Mouse (Mus musculus) ovary, postnatal 10 days (tissue): ENCODE data around the gene Gfm2.
"Not testable (repeated sequence)": the region's sequence is repeated elsewhere in the genome, so short reads cannot be mapped to it uniquely, and the experiment has no call there.

Experiments
- DNase-seq: peaks from one replicate; pipeline ENCODE4 v3.0.0; 2022; ENCODE audit warnings: low spot score

The Gfm2 gene

DNA sequence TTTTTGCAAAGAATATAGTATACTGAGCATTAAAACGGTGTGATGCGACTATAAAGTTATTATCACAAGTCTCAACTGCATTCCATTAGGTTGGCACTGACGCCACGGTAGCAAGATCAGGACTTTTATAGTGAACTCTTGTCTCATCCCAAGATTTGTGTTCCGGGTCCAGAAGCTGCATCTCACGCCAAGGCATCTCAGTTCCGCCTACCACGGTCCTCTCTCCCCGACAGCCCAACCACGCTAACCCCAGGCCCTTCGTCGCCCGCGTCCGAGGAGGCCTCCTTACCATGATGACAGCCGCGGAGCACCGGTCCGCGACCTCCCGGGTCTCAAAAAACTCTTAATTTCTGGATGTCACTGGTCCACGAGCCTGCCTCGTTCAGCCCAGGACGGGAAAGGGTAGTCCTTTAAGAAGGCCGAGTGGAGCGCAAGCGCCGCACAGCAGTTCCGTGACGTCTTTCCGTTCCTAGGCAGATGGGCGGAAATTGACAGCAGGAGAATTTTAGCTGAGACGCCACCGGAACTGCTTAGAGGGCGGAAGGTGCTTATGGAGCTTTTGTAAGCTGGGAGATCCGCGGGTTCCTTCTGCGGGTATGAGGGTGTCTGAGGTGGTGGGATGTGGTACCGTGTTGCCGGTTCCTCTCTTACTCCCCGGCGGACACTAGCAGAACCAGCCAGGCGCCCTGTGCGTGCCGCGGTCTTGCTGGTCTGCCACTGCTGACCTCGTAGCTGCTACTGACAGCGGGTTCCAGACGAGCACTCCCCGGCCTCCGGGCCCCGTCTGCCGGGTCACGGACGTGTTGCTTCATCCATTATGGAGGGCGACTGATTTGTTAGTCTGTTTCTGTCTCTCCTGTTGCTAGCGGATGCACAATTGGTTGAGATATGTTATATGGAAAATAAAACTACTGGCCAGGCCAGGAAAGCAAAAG, at the start of gene Gfm2, which contains the start of gene Nsa2:
Gene Gfm2, plus strand, starts transcription at position 472 of the 935 bp plus-strand sequence.
Gene Nsa2, minus strand, starts transcription at position 472 of the 935 bp plus-strand sequence.
- peak; percentile 72 for DNase-seq

DNA sequence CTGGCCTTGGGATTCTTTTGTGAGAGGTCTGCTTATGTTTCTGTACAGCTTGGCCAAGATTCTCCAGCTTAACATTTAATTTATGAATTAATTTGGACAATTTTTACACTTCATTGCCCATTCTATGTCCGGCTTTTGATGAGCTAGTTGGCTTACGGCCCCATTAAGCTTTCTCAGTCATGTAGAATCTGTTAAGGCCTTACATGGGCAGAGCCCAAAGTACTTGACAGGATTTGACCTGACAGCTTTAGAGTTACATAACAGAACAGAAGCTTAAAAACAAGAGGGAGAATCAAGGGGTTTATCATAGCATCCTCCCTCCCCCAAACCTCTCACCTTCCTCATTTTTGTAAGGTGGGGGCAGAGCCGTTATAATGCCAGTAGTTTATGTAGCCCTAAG, 49.6 kb upstream of the Gfm2 start:
- no peak for DNase-seq

DNA sequence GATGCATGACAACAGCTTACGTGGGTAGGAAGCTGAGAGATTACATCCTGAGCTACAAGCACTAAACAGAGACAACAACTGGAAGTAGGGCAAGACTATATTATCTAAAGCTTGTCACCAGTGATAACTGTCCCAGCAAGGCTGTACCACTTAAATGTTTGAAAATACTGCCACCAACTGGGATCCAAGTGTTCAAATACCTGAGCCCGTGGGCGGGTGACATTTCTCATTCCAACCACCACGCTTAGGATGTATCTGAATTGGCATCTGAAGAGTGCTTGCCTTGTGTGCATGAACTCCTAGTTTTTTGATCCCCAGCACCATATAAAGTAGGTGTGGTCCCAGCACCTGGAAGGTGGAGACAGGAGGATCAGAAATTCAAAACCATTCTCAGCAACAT, 42.0 kb upstream of the Gfm2 start:
- DNase-seq, result no peak

DNA sequence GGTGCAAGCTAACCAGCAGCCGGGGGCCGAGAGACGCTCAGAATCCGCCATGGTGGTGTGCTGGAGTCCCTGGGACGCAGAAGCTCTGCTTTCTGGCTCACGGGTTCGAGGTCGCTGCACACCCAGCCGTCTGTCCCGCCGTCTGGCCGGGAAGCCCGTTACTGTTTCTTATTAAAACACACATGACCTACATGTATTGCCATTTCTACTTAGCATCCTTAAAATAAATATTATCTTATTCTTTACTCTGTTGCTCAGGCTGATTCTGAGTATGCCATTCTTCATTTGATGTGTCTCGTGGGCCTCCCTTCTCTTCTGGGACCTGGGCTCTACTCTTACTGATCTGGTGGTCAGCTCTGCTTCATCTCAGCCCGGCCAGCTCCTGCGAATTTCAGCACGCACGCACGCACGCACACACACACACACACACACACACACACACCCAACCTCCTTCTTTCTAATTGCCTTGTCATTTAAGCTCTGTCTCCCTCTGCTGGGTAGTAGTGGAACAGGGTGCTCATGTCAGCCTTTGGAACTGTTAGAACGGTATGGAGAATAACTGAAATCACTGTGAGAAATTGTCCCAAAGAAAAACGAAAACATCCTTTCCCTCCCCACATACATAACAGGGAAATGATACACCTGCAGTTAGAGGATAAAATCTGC, 38.4 kb upstream of the Gfm2 start, which contains the start of gene Gm6169:
Gene Gm6169, minus strand, starts transcription at position 51 of the 666 bp plus-strand sequence.
- no peak for DNase-seq

DNA sequence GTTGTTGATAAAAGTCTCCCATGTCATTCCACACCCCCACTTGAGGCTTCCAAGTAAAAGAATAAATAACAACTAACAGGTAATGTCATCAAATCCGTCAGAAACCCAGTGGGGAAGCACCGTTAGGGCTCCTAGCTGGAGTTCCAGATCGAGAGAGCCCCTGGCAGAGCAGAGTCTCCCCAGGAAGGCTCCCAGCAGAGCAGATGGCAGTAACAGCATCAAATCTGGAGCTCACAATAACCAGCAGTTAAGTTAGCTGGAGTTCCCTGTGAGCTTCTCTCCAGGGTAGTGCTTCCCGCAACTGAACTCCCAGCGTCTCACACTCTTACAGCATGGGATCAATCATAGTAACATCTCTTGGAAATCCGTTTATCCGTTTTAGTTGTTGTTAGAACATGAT, 32.7 kb upstream of the Gfm2 start:
- no peak for DNase-seq

DNA sequence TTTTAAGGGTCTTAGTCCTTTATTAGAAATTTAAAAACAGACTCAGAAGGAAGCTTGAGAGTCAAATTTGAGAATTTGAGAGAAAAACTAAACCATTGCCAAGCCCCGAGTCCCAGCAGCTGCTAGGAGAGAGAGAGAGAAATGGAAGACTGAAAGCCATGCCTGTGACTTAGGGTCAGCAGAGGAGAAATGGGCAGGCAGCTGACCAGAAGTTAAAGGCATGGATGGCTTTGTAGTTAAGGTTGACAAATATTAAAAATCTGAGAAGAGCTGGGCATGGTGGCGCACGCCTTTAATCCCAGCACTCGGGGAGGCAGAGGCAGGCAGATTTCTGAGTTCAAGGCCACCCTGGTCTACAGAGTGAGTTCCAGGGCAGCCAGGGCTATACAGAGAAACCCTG, 30.0 kb upstream of the Gfm2 start:
- not testable (repeated sequence) for DNase-seq

DNA sequence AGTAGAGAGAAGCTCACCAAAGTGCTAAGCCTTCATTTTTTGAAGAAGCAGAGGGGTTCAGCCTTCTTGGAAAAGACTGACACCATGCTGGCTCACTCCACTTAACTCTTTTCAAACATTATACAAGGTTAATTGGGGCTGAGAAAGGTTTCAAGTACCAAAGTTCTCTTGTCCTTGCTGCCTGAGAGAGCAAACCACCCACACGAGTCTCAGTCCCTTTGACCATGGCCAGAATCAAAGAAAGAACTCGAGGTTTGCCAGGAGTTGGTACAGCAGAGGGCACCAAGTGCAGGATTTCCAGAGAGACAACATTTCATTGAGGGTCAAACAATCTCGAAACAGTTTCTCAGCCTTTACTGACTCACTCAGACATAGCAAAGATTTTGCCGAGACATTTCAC, 28.7 kb upstream of the Gfm2 start:
- no peak for DNase-seq

DNA sequence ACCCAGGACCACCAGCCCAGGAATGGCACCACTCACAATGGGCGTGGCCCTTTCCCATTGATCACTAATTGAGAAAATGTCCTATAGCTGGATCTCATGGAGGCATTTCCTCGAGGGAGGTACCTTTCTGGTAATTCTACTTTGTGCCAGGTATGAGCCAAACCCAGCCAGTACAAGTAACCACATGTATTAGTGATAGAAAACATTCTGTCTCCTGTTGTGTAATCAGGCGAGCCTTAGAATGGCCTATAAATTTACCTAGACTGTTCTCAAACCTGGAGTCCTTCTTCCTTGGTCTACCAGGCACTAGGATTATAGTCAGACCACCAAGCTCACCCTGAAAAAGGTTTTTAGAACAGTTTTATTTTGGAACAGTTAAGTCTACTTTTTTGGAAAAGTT, 16.4 kb upstream of the Gfm2 start:
- no peak for DNase-seq

DNA sequence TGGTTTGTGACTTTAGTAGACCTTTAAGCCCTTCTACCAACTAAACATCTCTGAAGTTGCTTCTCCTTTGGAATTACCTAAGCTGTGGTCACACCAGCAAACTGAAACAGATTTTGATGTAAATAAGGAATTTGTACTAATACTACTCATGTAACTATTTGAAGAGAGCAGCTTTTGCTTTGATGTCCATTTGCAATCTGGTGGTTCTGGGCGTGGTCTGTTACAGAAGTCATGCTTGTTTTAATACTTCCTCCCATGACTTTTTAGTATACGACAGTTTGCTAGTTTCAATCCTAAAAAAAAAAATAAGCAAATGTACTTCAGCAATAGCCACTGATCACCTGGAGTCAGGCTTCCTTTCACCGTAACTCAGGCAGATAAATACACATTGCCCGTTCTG, 8.1 kb upstream of the Gfm2 start:
- not testable (repeated sequence) for DNase-seq

DNA sequence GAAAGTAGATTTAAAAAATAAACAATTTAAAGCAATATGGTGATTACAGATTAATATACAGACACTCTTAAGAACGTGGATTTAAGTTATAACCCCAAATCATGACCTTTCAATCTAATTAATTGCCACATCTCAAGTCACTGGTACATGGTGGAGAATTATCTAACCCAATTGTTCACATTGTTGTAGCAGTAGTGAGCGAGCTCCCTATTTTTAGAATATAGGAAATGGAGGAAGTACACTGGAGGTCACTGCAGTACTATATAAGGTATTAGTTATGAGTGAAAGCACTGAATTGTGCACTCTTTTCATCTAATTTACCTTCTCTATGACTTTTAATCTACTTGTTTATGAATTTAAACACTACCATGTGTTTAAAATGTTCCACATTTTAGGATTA, 7.3 kb upstream of the Gfm2 start:
- not testable (repeated sequence) for DNase-seq

DNA sequence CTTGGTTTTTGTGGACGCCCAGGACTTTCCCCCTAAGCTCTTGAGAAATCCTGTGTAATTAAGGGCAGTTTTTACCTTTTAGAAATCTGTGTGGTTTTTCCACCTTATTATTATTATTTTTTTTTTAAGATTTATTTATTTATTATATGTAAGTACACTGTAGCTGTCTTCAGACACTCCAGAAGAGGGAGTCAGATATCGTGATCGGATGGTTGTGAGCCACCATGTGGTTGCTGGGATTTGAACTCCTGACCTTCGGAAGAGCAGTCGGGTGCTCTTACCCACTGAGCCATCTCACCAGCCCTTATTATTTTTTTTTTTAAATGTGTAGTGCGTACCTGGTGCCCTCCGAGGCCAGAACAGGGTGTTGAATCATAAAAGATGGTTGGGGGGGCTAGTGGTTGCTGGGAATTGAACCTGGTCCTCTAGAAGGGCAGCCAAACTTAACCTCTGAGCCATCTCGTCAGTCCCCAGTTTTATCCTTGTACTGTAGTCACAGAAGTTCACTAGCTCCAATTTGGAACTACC, 731 bp downstream of the Gfm2 start:
- not testable (repeated sequence) for DNase-seq

DNA sequence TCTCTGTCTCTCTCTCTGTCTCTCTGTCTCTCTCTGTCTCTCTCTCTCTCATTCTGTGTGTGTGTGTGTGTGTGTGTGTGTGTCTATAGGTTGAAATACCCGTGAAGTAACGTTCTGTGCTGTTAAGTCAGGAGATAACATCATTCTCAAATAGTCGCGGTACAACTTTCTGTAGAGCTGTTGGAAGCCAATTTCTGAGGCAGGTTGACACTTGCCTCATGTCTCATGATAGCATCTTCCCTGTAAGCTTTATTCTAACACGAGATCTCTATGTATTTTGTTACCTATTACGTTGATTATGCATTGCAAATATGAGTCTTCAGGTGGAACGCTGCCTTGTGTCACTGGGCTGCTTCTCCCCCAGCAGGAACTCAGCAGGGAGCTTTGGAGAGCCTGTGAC, 4.6 kb downstream of the Gfm2 start:
- DNase-seq, result no peak

DNA sequence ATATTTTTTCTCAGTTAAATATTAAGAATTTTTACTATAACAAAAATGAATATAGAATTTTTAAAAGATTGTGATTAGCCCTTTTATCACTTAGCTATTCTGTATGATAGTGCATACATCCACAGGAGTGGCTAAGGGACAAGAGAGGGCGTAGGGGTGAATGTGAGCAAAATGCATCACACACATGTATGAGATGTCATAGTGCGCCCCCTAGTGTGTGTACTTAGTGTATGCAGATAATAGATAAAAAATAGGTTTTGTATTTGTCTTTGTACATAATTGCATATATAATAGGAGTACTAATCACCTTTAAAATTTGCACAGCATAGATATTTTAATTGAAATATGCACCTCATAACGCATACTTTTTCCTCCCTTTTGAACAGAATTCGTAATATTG, 8.1 kb downstream of the Gfm2 start:
- DNase-seq, result no peak

DNA sequence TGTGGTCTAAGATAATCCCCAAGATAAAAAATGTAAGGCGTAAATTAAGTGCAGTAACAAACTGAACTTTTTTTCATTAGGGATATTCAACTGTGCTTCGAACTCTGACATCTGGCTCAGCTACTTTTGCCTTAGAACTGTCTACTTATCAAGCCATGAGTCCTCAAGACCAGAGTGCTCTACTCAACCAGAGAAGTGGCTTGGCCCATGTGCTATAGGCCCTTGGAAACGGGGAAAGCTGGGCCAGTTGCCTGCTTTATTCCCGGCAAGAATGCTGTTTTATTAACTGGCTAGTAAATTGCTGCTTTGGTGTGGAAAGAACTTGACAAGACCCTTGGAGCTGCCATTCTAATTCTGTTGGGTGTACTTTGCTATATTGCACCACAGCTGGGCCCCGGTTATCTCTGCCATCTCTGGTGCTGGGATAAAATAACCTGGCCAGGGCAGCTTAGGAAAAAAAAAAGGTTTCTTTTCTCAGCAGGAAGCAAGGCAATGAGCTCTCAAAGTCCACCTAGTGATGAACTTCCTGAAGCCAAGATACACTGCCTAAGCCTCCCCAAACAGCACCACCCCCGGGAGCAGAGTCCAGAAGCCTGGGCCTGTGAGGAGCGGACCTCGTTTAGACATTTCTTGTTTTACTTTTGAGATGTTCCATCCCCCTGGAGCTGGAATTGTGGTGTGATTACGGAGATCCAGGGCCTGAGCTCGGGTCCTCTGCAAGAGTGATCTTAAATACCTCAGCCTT, 38.0 kb downstream of the Gfm2 start:
- no peak for DNase-seq

DNA sequence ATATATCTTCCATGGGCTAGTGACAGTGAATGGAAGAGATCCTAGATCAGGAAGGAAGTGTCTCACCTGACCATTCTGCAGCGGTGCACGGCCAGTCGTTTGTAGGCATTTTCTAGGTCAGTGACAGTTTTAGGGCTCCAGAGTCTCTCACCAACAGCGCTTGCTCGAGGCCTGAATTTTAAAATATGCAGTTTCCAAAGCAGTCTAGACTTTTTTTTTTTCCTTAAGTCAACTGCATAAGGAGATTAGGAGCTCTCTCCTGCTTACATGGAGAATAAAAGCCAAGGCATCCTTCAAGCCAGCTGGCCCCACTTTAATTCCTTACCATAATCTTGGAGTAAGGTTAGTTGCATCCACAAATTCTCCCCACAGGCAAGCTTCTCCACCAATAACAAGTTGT, 39.0 kb downstream of the Gfm2 start:
- no peak for DNase-seq

DNA sequence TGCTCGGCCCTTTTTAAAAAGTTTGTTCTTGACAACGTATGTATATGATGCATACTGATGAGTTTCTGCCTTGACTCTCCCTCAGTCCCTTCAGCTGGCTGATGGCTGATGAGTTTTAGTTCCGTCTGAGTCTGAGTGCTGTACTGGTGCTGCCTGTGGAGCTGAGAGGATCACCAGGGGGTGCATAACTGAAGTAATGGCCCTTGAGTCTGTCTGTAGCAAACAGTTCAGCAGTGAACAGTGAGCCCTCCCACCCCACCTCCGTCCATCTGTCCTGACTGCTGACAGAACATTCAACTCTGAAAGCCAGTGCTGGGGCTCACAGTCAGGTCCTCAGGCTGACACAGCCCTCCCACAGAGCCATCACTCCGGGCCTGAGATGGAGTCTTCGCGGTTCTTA, 41.2 kb downstream of the Gfm2 start:
- DNase-seq, result no peak

DNA sequence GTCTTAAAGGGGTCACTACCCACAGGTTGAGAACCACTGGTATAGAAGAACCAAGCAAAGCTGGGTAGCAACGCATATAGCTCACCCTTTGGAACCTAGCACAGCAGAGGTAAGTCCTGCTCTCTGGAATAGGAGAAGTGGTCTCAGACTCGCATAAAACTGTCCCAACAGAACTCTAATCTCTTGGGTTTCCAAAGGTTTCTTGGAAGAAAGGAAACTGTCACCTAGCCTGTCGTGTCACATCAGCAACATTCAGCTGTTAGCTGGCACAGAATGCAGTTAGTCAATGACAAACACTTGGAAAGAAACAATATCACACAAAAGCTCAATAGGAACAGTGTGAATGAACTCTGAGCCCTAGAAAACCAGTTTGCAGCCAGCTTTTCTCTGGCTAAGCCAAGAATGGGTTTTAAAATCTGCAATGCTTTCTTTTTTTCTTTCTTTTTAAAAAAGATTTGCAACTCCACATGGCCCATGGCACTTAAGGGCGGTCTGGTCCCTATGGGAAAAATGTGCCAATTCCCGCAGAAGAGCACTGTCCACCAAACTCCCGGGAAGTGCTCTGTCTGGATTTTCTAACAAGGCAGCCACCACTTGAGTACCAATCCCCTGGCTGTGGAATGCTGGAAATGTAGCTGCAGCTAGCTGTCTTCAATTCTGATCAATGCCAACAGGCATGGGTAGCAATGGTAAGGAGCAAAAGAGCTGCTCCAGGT, 42.5 kb downstream of the Gfm2 start:
- no peak for DNase-seq

DNA sequence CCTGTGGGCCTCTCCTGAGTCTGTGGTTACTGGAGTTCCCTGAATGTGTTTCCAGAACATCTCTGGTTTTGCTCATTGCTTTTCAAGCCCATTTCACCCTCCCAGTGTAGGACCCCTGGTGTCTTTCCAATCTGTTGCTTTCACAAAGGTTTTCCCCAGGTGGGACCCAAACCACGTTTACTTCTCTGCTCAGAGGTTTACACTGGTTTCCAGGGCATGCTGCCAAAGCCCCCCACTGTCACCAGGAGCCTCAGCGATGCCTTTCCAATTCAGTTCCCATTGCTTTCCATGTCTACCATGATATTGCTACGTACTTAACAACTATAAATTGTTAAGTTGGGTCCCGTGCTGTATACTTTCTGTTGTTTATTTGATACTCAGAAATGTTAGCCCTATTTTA, 45.1 kb downstream of the Gfm2 start:
- DNase-seq, result no peak

DNA sequence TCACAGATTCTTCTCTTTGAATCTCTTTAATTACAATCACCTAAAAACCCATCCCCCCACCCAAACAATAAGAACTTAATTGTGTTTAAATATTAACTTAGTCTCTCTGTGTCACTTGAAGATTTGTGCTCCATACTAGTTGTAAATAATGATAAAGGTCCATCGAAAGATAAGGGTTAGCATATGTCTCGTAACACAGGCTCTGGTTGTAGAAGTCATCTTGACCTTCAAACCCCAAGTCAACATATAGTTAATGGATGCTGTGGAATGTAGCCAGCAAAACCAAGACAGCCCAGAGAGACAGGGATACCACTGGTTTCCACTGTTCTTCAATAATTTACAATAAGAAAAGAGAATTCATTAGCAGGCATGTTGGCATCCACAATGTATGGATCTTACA, 46.4 kb downstream of the Gfm2 start:
- DNase-seq, result no peak

DNA sequence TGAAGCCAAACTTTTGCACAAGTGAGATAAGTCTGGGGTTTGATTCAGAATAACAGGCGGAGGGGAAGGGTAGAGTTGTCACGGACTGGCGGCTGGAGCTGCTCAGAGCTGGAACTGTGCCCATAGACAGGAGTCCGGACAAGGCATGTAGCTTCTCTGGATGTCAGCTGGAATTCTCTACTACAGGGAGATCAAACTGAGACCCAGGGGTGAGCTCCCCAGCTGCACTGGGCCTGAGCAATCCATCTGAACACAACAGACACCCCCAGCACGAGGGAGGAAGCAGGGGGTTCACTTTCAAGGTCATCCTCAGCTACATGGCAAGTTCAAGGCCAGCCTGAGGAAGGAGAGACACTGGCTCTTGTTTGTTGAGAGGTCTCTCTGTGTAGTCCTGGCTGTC, 46.9 kb downstream of the Gfm2 start:
- DNase-seq, result no peak

DNA sequence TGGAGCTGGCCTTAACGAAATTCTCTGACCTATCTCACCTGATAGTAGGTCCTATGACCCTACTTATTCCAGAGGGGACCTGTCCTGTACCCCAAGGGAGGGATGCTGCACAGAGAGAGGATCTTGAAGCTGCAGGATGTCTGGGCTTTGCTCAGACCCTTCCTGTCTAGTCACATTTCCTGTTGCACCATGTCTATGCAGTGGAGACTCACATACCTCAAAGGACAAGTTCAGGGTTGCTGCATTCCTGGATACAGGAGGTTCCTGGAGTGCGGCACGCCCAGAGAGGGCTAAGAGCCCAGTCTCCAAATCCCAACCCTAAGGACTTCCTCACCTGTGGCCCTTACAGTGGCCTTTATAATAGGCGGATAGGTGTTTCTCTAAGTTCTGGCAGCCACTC, 48.6 kb downstream of the Gfm2 start:
- no peak for DNase-seq

DNA sequence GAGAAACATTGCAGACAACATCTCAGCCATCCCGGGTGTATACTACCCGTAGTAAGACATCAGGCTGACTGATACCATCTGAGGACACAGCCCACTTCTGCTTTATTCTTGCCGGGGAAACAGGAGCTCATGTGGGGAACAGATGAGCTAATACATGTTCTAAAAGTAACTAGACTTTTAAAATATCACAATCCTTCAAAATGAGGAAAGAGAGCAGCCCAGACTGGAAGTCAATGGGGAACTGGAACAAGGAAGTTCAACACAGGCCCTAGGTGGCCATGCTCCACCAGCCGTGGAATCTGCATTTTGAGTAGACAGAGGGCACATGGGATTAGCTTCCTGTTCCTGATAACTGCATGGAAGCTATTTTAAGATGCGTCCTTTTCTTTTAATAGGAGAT, 50.0 kb downstream of the Gfm2 start:
- DNase-seq, result no peak
